Mouse (Mus musculus) forebrain, embryonic 15.5 days (tissue): ENCODE data around the gene Naa40. TPM values are rescaled to one million over a fixed set of nuclear protein-coding genes. Genes with fewer than 3 reads are reported as not detected.

Source experiments
- ATAC-seq: fragments of 200-750 bp; cut with Nextera tagmentation; replicated peaks from 2 replicates; pipeline ENCODE4 v1.8.0; 2017; ENCODE audit warnings: mild to moderate bottlenecking, moderate TSS enrichment, moderate library complexity
- H3K27ac ChIP-seq: fragments of 300-500 bp; sonication (generic); replicated peaks from 2 replicates; pipeline ENCODE4 v1.5.1; 2015; ENCODE audit warnings: mild to moderate bottlenecking, inconsistent platforms
- H3K27me3 ChIP-seq: fragments of 300-500 bp; sonication (generic); 2 replicates; pipeline ENCODE4 v1.6.1; 2015; ENCODE audit warnings: inconsistent platforms
- H3K36me3 ChIP-seq: fragments of 300-500 bp; sonication (generic); 2 replicates; pipeline ENCODE4 v1.6.1; 2015; ENCODE audit warnings: mild to moderate bottlenecking, inconsistent platforms
- H3K4me1 ChIP-seq: fragments of 300-500 bp; sonication (generic); 2 replicates; pipeline ENCODE4 v1.6.1; 2015; ENCODE audit warnings: inconsistent platforms
- H3K4me2 ChIP-seq: fragments of 300-500 bp; sonication (generic); replicated peaks from 2 replicates; pipeline ENCODE4 v1.6.1; 2015; ENCODE audit warnings: mild to moderate bottlenecking, inconsistent platforms
- H3K4me3 ChIP-seq: fragments of 300-500 bp; sonication (generic); 2 replicates; pipeline ENCODE4 v1.5.1; 2015; ENCODE audit warnings: mild to moderate bottlenecking, inconsistent platforms
- H3K9ac ChIP-seq: fragments of 300-500 bp; sonication (generic); replicated peaks from 2 replicates; pipeline ENCODE4 v1.6.1; 2015; ENCODE audit warnings: mild to moderate bottlenecking, inconsistent platforms
- H3K9me3 ChIP-seq: fragments of 300-500 bp; sonication (generic); 2 replicates; pipeline ENCODE4 v1.6.1; 2016; ENCODE audit warnings: inconsistent platforms
- WGBS: fragments of 180-500 bp; shearing (Covaris S2); methylation state at CpG from one replicate; pipeline ENCODE4 v1.1.7; 2015; ENCODE audit warnings: mixed read lengths; 5-methylcytosine and 5-hydroxymethylcytosine counted together
- polyA plus RNA-seq: library from polyadenylated mRNA; unstranded; fragments of >200 nt; fragmentation: Nextera tagmentation; extraction: Ambion mirVana; gene quantifications from 2 replicates; pipeline ENCODE4 v1.2.1, GENCODE M21; 2015

Naa40 gene
- polyA plus RNA-seq, 1 experiment from 2014 or later, result 69.2 TPM

GRCm38 (mm10) chr19:7185715-7186291, 55.2 kb downstream of the Naa40 start:
- Histone ChIP-seq H3K36me3 (no peaks in the 10 kb centered on the region), H3K4me1 (peaks cover 51% of the 10 kb centered on the region), H3K4me2 (no peak overlapping the region), H3K9ac (0 out of 2 replicates have a peak overlapping the region, but pooled peaks have one; percentile 8), H3K27ac (no peak overlapping the region), H3K27me3 (no peaks in the 10 kb centered on the region), H3K4me3 (no peak overlapping the region), H3K9me3 (no peaks in the 10 kb centered on the region)
- ATAC-seq, result no peak
- 11% methylated on average over 18 of the region's 18 CpGs for WGBS

- Histone ChIP-seq H3K4me2 (no peak overlapping the region), H3K9me3 (no peaks in the 10 kb centered on the region), H3K4me1 (peaks cover 58% of the 10 kb centered on the region), H3K27ac (no peak overlapping the region), H3K9ac (no peak overlapping the region), H3K27me3 (no peaks in the 10 kb centered on the region), H3K4me3 (no peak overlapping the region), H3K36me3 (no peaks in the 10 kb centered on the region)
- 41% methylated on average over 4 of the region's 4 CpGs for WGBS
- ATAC-seq, result no peak
Measured at GRCm38 (mm10) chr19:7185059-7185458, 55.9 kb downstream of the Naa40 start.

GRCm38 (mm10) chr19:7183419-7183818, 57.6 kb downstream of the Naa40 start:
- WGBS, result 17% methylated on average over 11 of the region's 11 CpGs
- ATAC-seq, result no peak
- Histone ChIP-seq H3K9me3 (no peaks in the 10 kb centered on the region), H3K27ac (no peak overlapping the region), H3K4me2 (no peak overlapping the region), H3K27me3 (no peaks in the 10 kb centered on the region), H3K36me3 (no peaks in the 10 kb centered on the region), H3K9ac (no peak overlapping the region), H3K4me3 (no peak overlapping the region), H3K4me1 (peaks cover 63% of the 10 kb centered on the region)

GRCm38 (mm10) chr19:7182273-7182949, 58.6 kb downstream of the Naa40 start:
- peak overlapping the region; percentile 46 for H3K27ac ChIP-seq
- peaks cover 73% of the 10 kb centered on the region for H3K4me1 ChIP-seq
- peak; percentile 85 for ATAC-seq
- H3K36me3 ChIP-seq, result no peaks in the 10 kb centered on the region
- no peak overlapping the region for H3K4me3 ChIP-seq
- WGBS, result 2% methylated on average over 23 of the region's 23 CpGs
- H3K27me3 ChIP-seq, result no peaks in the 10 kb centered on the region
- no peaks in the 10 kb centered on the region for H3K9me3 ChIP-seq
- no peak overlapping the region for H3K9ac ChIP-seq
- H3K4me2 ChIP-seq, result peak overlapping the region; percentile 30

- Histone ChIP-seq H3K9ac (no peak overlapping the region), H3K9me3 (no peaks in the 10 kb centered on the region), H3K27me3 (no peaks in the 10 kb centered on the region), H3K4me1 (peaks cover 76% of the 10 kb centered on the region), H3K4me2 (no peak overlapping the region), H3K27ac (peak overlapping the region; percentile 46), H3K4me3 (no peak overlapping the region), H3K36me3 (no peaks in the 10 kb centered on the region)
- ATAC-seq, result no peak
- 25% methylated on average over 7 of the region's 7 CpGs for WGBS
Measured at GRCm38 (mm10) chr19:7181496-7181895, 59.5 kb downstream of the Naa40 start.

GRCm38 (mm10) chr19:7180756-7181405, 60.1 kb downstream of the Naa40 start:
- peaks cover 78% of the 10 kb centered on the region for H3K4me1 ChIP-seq
- no peak for ATAC-seq
- no peak overlapping the region for H3K27ac ChIP-seq
- no peak overlapping the region for H3K4me3 ChIP-seq
- H3K36me3 ChIP-seq, result no peaks in the 10 kb centered on the region
- no peaks in the 10 kb centered on the region for H3K27me3 ChIP-seq
- H3K9ac ChIP-seq, result no peak overlapping the region
- H3K4me2 ChIP-seq, result no peak overlapping the region
- 66% methylated on average over 8 of the region's 8 CpGs for WGBS
- H3K9me3 ChIP-seq, result no peaks in the 10 kb centered on the region

GRCm38 (mm10) chr19:7178841-7179452, 62.0 kb downstream of the Naa40 start:
- Histone ChIP-seq H3K27ac (peak overlapping the region; percentile 56), H3K4me2 (no peak overlapping the region), H3K27me3 (no peaks in the 10 kb centered on the region), H3K36me3 (no peaks in the 10 kb centered on the region), H3K4me1 (peaks cover 73% of the 10 kb centered on the region), H3K9ac (no peak overlapping the region; the same call in 1 of the 2 replicates), H3K4me3 (no peak overlapping the region), H3K9me3 (no peaks in the 10 kb centered on the region)
- ATAC-seq, result no peak
- WGBS, result 41% methylated on average over 3 of the region's 3 CpGs

- Histone ChIP-seq H3K9ac (no peak overlapping the region), H3K36me3 (no peaks in the 10 kb centered on the region), H3K4me3 (no peak overlapping the region), H3K9me3 (no peaks in the 10 kb centered on the region), H3K27me3 (no peaks in the 10 kb centered on the region), H3K4me1 (peaks cover 71% of the 10 kb centered on the region), H3K4me2 (no peak overlapping the region), H3K27ac (peak overlapping the region; percentile 56; the same call in 1 of the 2 replicates)
- 44% methylated on average over 13 of the region's 13 CpGs for WGBS
- no peak for ATAC-seq
Measured at GRCm38 (mm10) chr19:7177804-7178511, 63.0 kb downstream of the Naa40 start.

GRCm38 (mm10) chr19:7176041-7176696, 64.8 kb downstream of the Naa40 start:
- no peak for ATAC-seq
- Histone ChIP-seq H3K9ac (no peak overlapping the region; the same call in 1 of the 2 replicates), H3K4me2 (no peak overlapping the region), H3K4me3 (no peak overlapping the region), H3K9me3 (no peaks in the 10 kb centered on the region), H3K27me3 (no peaks in the 10 kb centered on the region), H3K27ac (no peak overlapping the region), H3K36me3 (no peaks in the 10 kb centered on the region), H3K4me1 (peaks cover 70% of the 10 kb centered on the region)
- WGBS, result 5% methylated on average over 11 of the region's 11 CpGs
